Mouse (Mus musculus): ENCODE results near the gene Gmppa. TPM values are rescaled to one million over a fixed set of nuclear protein-coding genes. Genes with fewer than 3 reads are reported as not detected.

The Gmppa gene
- polyA plus RNA-seq, 1 experiment = 98.2 TPM

GRCm38 (mm10) chr1:75443247-75444024 lies 7.7 kb downstream of the Gmppa start:
- Histone ChIP-seq H3K27me3 (ENCODE audit: control insufficient read depth, insufficient read depth, low read length) (no peaks in the 10 kb centered on the region), H3K4me3 (ENCODE audit: control insufficient read depth, low read depth, low read length) (no peak overlapping the region), H3K36me3 (ENCODE audit: control insufficient read depth, insufficient read depth, low read length) (no peaks in the 10 kb centered on the region), H3K4me1 (ENCODE audit: control insufficient read depth, insufficient read depth, low read length) (peaks cover 14% of the 10 kb centered on the region), H3K27ac (ENCODE audit: control insufficient read depth, insufficient read depth, low read depth, low read length) (no peak overlapping the region)
- no peak for TF ChIP-seq POLR2A (IDR thresholded peaks at IDR 0.05; ENCODE audit: control insufficient read depth, low read depth, low read length)
- TF ChIP-seq CTCF (IDR thresholded peaks at IDR 0.05; ENCODE audit: control insufficient read depth, insufficient read depth, insufficient replicate concordance, low read depth, low read length) = no peak

GRCm38 (mm10) chr1:75444208-75444607 lies 8.5 kb downstream of the Gmppa start:
- Histone ChIP-seq H3K27ac (ENCODE audit: control insufficient read depth, insufficient read depth, low read depth, low read length) (no peak overlapping the region), H3K4me3 (ENCODE audit: control insufficient read depth, low read depth, low read length) (no peak overlapping the region), H3K4me1 (ENCODE audit: control insufficient read depth, insufficient read depth, low read length) (peaks cover 14% of the 10 kb centered on the region), H3K27me3 (ENCODE audit: control insufficient read depth, insufficient read depth, low read length) (no peaks in the 10 kb centered on the region), H3K36me3 (ENCODE audit: control insufficient read depth, insufficient read depth, low read length) (no peaks in the 10 kb centered on the region)
- TF ChIP-seq POLR2A (IDR thresholded peaks at IDR 0.05; ENCODE audit: control insufficient read depth, low read depth, low read length) (no peak), CTCF (IDR thresholded peaks at IDR 0.05; ENCODE audit: control insufficient read depth, insufficient read depth, insufficient replicate concordance, low read depth, low read length) (no peak)

GRCm38 (mm10) chr1:75445141-75445701 lies 9.5 kb downstream of the Gmppa start:
- no peak overlapping the region for H3K4me3 ChIP-seq (ENCODE audit: control insufficient read depth, low read depth, low read length)
- no peaks in the 10 kb centered on the region for H3K36me3 ChIP-seq (ENCODE audit: control insufficient read depth, insufficient read depth, low read length)
- TF ChIP-seq POLR2A (IDR thresholded peaks at IDR 0.05; ENCODE audit: control insufficient read depth, low read depth, low read length) (no peak), CTCF (IDR thresholded peaks at IDR 0.05; ENCODE audit: control insufficient read depth, insufficient read depth, insufficient replicate concordance, low read depth, low read length) (no peak)
- 0 out of 2 replicates have a peak, but pooled peaks cover 2% of the 10 kb centered on the region for H3K27me3 ChIP-seq (ENCODE audit: control insufficient read depth, insufficient read depth, low read length)
- H3K4me1 ChIP-seq (ENCODE audit: control insufficient read depth, insufficient read depth, low read length) = peaks cover 14% of the 10 kb centered on the region
- H3K27ac ChIP-seq (ENCODE audit: control insufficient read depth, insufficient read depth, low read depth, low read length) = no peak overlapping the region

DNA sequence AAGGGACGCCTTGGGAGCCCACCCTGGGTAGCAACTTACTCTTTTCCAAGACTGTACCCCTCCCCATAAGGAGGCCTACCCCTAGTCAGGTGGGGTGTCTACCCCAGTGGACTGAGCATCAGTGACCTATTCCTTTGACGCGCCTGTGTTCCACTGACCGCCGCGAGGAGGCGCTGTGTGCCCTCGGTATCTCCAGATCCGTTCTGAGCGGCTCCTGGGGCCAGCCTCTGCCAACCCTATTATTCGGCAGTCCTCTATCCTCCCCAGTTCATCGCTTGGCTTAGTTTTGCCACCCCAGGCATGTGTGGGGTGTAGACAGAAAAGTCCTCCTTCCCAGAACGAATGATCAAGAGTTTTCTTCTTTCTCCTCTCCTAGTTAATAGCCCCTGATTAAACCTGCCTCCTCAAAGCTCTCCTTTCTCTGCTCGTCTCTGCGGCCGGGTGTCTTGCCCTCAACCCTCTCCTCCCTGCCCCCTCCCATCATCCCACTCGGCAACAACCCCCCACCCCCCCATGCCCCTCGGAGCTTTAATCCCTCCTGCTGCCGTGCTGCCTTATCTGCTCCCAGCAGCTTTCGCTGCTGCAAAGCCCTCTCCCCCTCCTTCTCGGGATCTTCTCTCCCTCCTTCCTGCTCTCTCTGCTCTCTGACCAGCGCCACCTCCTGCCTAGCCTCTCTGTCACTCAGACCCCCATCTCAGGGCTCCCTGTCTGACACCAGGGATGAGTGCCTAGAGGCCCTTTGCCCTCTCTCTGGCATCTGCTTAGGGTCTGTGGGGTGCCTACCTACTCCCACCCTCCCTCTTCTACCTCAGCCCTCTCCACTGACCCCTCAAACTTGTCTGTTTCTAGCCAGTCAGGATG lies 10.3 kb downstream of the Gmppa start:
- H3K27me3 ChIP-seq (ENCODE audit: control insufficient read depth, insufficient read depth, low read length) = 0 out of 2 replicates have a peak, but pooled peaks cover 2% of the 10 kb centered on the region
- TF ChIP-seq POLR2A (IDR thresholded peaks at IDR 0.05; ENCODE audit: control insufficient read depth, low read depth, low read length) = no peak
- peak; percentile 97 for TF ChIP-seq CTCF (IDR thresholded peaks at IDR 0.05; ENCODE audit: control insufficient read depth, insufficient read depth, insufficient replicate concordance, low read depth, low read length)
- H3K27ac ChIP-seq (ENCODE audit: control insufficient read depth, insufficient read depth, low read depth, low read length) = no peak overlapping the region
- peaks cover 16% of the 10 kb centered on the region for H3K4me1 ChIP-seq (ENCODE audit: control insufficient read depth, insufficient read depth, low read length)
- no peaks in the 10 kb centered on the region for H3K36me3 ChIP-seq (ENCODE audit: control insufficient read depth, insufficient read depth, low read length)
- H3K4me3 ChIP-seq (ENCODE audit: control insufficient read depth, low read depth, low read length) = no peak overlapping the region

- Histone ChIP-seq H3K27ac (ENCODE audit: control insufficient read depth, insufficient read depth, low read depth, low read length) (no peak overlapping the region), H3K4me3 (ENCODE audit: control insufficient read depth, low read depth, low read length) (no peak overlapping the region), H3K27me3 (ENCODE audit: control insufficient read depth, insufficient read depth, low read length) (0 out of 2 replicates have a peak, but pooled peaks cover 2% of the 10 kb centered on the region), H3K36me3 (ENCODE audit: control insufficient read depth, insufficient read depth, low read length) (no peaks in the 10 kb centered on the region), H3K4me1 (ENCODE audit: control insufficient read depth, insufficient read depth, low read length) (peaks cover 17% of the 10 kb centered on the region)
- TF ChIP-seq CTCF (IDR thresholded peaks at IDR 0.05; ENCODE audit: control insufficient read depth, insufficient read depth, insufficient replicate concordance, low read depth, low read length) = no peak
Measured at GRCm38 (mm10) chr1:75446656-75447055, 10.9 kb downstream of the Gmppa start.

DNA sequence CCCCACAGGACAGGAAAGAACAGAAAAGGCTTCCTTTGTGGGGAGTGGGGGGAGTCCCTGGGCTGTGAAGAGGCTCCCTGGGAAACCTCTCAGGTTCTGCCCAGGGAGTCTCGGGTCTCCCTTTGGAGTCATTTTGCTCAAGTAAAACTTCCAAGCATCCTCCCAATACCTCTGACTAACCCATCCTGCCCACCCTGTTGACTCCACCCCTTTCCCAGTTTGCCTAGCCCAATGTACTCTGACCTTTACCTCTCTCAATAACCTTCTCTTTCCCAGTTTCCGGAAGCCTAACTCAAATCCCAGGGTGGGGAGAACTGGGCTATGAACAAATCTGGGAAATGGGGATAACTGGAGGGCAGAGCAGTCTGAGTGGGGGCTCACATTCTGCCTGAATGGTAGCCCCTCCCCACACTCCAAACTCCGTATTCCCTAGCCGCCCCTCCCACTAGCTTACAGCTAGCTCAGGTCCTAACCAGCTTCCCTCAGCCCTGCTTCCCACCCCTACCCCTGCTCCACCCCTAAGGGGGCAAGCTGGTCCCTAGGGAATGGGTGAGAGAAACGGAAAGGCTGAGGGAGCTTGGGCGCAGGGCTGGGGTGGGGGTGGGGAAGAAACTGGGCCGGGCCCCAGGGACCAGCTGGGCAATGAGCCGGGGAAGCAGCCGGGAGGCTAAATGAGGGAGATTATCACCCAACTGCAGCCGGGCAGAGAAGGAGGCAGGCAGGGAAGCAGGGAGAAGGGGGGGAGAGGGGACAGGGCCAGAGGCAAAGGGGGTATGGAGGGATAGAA lies 11.7 kb downstream of the Gmppa start:
- H3K4me3 ChIP-seq (ENCODE audit: control insufficient read depth, low read depth, low read length) = no peak overlapping the region
- TF ChIP-seq CTCF (IDR thresholded peaks at IDR 0.05; ENCODE audit: control insufficient read depth, insufficient read depth, insufficient replicate concordance, low read depth, low read length) (no peak), POLR2A (IDR thresholded peaks at IDR 0.05; ENCODE audit: control insufficient read depth, low read depth, low read length) (no peak)

More for the DNA sequence above, 11.7 kb downstream of the Gmppa start:
- Histone ChIP-seq H3K4me1 (ENCODE audit: control insufficient read depth, insufficient read depth, low read length) (peaks cover 17% of the 10 kb centered on the region), H3K27ac (ENCODE audit: control insufficient read depth, insufficient read depth, low read depth, low read length) (no peak overlapping the region), H3K36me3 (ENCODE audit: control insufficient read depth, insufficient read depth, low read length) (no peaks in the 10 kb centered on the region), H3K27me3 (ENCODE audit: control insufficient read depth, insufficient read depth, low read length) (0 out of 2 replicates have a peak, but pooled peaks cover 2% of the 10 kb centered on the region)
